Mouse (Mus musculus) midbrain, embryonic 15.5 days (tissue): Measurements from ENCODE around the gene Matk. TPM values are rescaled to one million over a fixed set of nuclear protein-coding genes. Genes with fewer than 3 reads are reported as not detected.
A peak's percentile ranks its signal among the peaks of the same experiment; 100 is the strongest.
"Not testable (repeated sequence)": the region's sequence is repeated elsewhere in the genome, so short reads cannot be mapped to it uniquely, and the experiment has no call there.

Experiments used
- ATAC-seq: fragments of 200-750 bp; cut with Nextera tagmentation; replicated peaks from 2 replicates; pipeline ENCODE4 v1.8.0; 2017; ENCODE audit warnings: moderate TSS enrichment
- H3K27ac ChIP-seq: fragments of 300-500 bp; sonication (generic); 2 replicates; pipeline ENCODE4 v1.5.1; 2015; ENCODE audit warnings: mild to moderate bottlenecking, inconsistent platforms
- H3K27me3 ChIP-seq: fragments of 300-500 bp; sonication (generic); replicated peaks from 2 replicates; pipeline ENCODE4 v1.6.1; 2015; ENCODE audit warnings: inconsistent platforms
- H3K36me3 ChIP-seq: fragments of 300-500 bp; sonication (generic); replicated peaks from 2 replicates; pipeline ENCODE4 v1.6.1; 2015; ENCODE audit warnings: inconsistent platforms
- H3K4me1 ChIP-seq: fragments of 300-500 bp; sonication (generic); 2 replicates; pipeline ENCODE4 v1.6.1; 2015; ENCODE audit warnings: inconsistent platforms
- H3K4me2 ChIP-seq: fragments of 300-500 bp; sonication (generic); 2 replicates; pipeline ENCODE4 v1.6.1; 2015; ENCODE audit warnings: inconsistent platforms, mild to moderate bottlenecking, moderate library complexity
- H3K4me3 ChIP-seq: fragments of 300-500 bp; sonication (generic); 2 replicates; pipeline ENCODE4 v1.5.1; 2015; ENCODE audit warnings: mild to moderate bottlenecking, inconsistent platforms
- H3K9ac ChIP-seq: fragments of 300-500 bp; sonication (generic); 2 replicates; pipeline ENCODE4 v1.6.1; 2015; ENCODE audit warnings: mild to moderate bottlenecking, inconsistent platforms
- H3K9me3 ChIP-seq: fragments of 300-500 bp; sonication (generic); 2 replicates; pipeline ENCODE4 v1.6.1; 2016; ENCODE audit warnings: inconsistent platforms
- WGBS: fragments of 180-500 bp; shearing (Covaris S2); methylation state at CpG from one replicate; pipeline ENCODE4 v1.1.7; 2015; ENCODE audit warnings: mixed read lengths; 5-methylcytosine and 5-hydroxymethylcytosine counted together
- polyA plus RNA-seq: library from polyadenylated mRNA; unstranded; fragments of >200 nt; fragmentation: Nextera tagmentation; extraction: Ambion mirVana; gene quantifications from 2 replicates; pipeline ENCODE4 v1.2.1, GENCODE M21; 2015

The Matk gene
- 37.2 and 40.1 TPM in 2 replicates for polyA plus RNA-seq

GRCm38 (mm10) chr10:81252424-81253419, at the start of gene Matk:
Matk (plus strand) TSS chr10:81252935.
- H3K4me2 ChIP-seq: peak within 1 kb of the TSS; percentile 66
- peak within 1 kb of the TSS; percentile 67 for H3K27ac ChIP-seq
- H3K27me3 ChIP-seq: peaks cover 34% of the 10 kb centered on the region
- H3K4me1 ChIP-seq: peaks cover 26% of the 10 kb centered on the region
- peak within 1 kb of the TSS; percentile 44 for H3K9ac ChIP-seq
- peak within 1 kb of the TSS; percentile 38 for H3K4me3 ChIP-seq
- no peaks in the 10 kb centered on the region for H3K36me3 ChIP-seq
- no peaks in the 10 kb centered on the region for H3K9me3 ChIP-seq
- ATAC-seq: peak; percentile 86
- WGBS: 8% methylated on average over 44 of the region's 44 CpGs

- no peak overlapping the region for H3K9ac ChIP-seq
- peak; percentile 29; the same call in 1 of the 2 replicates for ATAC-seq
- WGBS: 71% methylated on average over 8 of the region's 8 CpGs
Measured at GRCm38 (mm10) chr10:81202978-81203720, 49.6 kb upstream of the Matk start.

GRCm38 (mm10) chr10:81204137-81204536, 48.6 kb upstream of the Matk start:
- no peak overlapping the region for H3K4me2 ChIP-seq
- 0 out of 2 replicates have a peak, but pooled peaks have one; percentile 1 for ATAC-seq

More at GRCm38 (mm10) chr10:81202978-81203720, 49.6 kb upstream of the Matk start:
- Histone ChIP-seq H3K4me3 (no peak overlapping the region), H3K9me3 (no peaks in the 10 kb centered on the region), H3K27ac (no peak overlapping the region), H3K27me3 (no peaks in the 10 kb centered on the region), H3K4me1 (no peaks in the 10 kb centered on the region), H3K4me2 (no peak overlapping the region), H3K36me3 (peaks cover 18% of the 10 kb centered on the region)

GRCm38 (mm10) chr10:81210154-81210553, 42.6 kb upstream of the Matk start:
- ATAC-seq: no peak
- WGBS: 98% methylated on average over 5 of the region's 5 CpGs
- no peak overlapping the region for H3K9ac ChIP-seq

More at GRCm38 (mm10) chr10:81204137-81204536, 48.6 kb upstream of the Matk start:
- peaks cover 26% of the 10 kb centered on the region for H3K36me3 ChIP-seq
- no peaks in the 10 kb centered on the region for H3K4me1 ChIP-seq
- WGBS: 64% methylated on average over 4 of the region's 4 CpGs
- no peak overlapping the region for H3K4me3 ChIP-seq
- H3K9ac ChIP-seq: no peak overlapping the region
- H3K27me3 ChIP-seq: no peaks in the 10 kb centered on the region
- H3K27ac ChIP-seq: 0 out of 2 replicates have a peak overlapping the region, but pooled peaks have one; percentile 27
- H3K9me3 ChIP-seq: no peaks in the 10 kb centered on the region

GRCm38 (mm10) chr10:81216260-81216659, 36.5 kb upstream of the Matk start:
- no peaks in the 10 kb centered on the region for H3K4me1 ChIP-seq
- H3K36me3 ChIP-seq: peaks cover 57% of the 10 kb centered on the region
- no peak overlapping the region for H3K4me2 ChIP-seq
- H3K27me3 ChIP-seq: no peaks in the 10 kb centered on the region
- H3K9ac ChIP-seq: no peak overlapping the region
- H3K27ac ChIP-seq: no peak overlapping the region
- no peak for ATAC-seq
- no peak overlapping the region for H3K4me3 ChIP-seq
- H3K9me3 ChIP-seq: no peaks in the 10 kb centered on the region
- WGBS: 95% methylated on average over 6 of the region's 6 CpGs

More at GRCm38 (mm10) chr10:81210154-81210553, 42.6 kb upstream of the Matk start:
- Histone ChIP-seq H3K36me3 (peaks cover 79% of the 10 kb centered on the region), H3K4me1 (no peaks in the 10 kb centered on the region), H3K4me2 (no peak overlapping the region), H3K27ac (no peak overlapping the region), H3K27me3 (no peaks in the 10 kb centered on the region), H3K9me3 (no peaks in the 10 kb centered on the region), H3K4me3 (no peak overlapping the region)

- Histone ChIP-seq H3K36me3 (peaks cover 57% of the 10 kb centered on the region), H3K9me3 (no peaks in the 10 kb centered on the region), H3K27ac (no peak overlapping the region), H3K27me3 (no peaks in the 10 kb centered on the region), H3K9ac (no peak overlapping the region), H3K4me2 (no peak overlapping the region), H3K4me3 (no peak overlapping the region), H3K4me1 (no peaks in the 10 kb centered on the region)
- no peak for ATAC-seq
- WGBS: 92% methylated on average over 6 of the region's 6 CpGs
Measured at GRCm38 (mm10) chr10:81216810-81217209, 35.9 kb upstream of the Matk start.

- H3K36me3 ChIP-seq: peaks cover 57% of the 10 kb centered on the region
- not testable (repeated sequence) for H3K27me3 ChIP-seq, H3K27ac ChIP-seq, H3K4me3 ChIP-seq, H3K4me2 ChIP-seq, H3K4me1 ChIP-seq, ATAC-seq, H3K9me3 ChIP-seq, H3K9ac ChIP-seq
- whole genome bisulfite sequencing: 22% methylated on average over 1 of the region's 1 CpGs
Measured at GRCm38 (mm10) chr10:81217267-81217666, 35.5 kb upstream of the Matk start.

GRCm38 (mm10) chr10:81217964-81218363, 34.8 kb upstream of the Matk start:
- Histone ChIP-seq H3K9ac (no peak overlapping the region), H3K27me3 (no peaks in the 10 kb centered on the region), H3K4me1 (no peaks in the 10 kb centered on the region), H3K4me3 (no peak overlapping the region), H3K27ac (no peak overlapping the region), H3K9me3 (no peaks in the 10 kb centered on the region), H3K4me2 (no peak overlapping the region), H3K36me3 (peaks cover 51% of the 10 kb centered on the region)
- ATAC-seq: no peak
- WGBS: 41% methylated on average over 7 of the region's 7 CpGs

DNA sequence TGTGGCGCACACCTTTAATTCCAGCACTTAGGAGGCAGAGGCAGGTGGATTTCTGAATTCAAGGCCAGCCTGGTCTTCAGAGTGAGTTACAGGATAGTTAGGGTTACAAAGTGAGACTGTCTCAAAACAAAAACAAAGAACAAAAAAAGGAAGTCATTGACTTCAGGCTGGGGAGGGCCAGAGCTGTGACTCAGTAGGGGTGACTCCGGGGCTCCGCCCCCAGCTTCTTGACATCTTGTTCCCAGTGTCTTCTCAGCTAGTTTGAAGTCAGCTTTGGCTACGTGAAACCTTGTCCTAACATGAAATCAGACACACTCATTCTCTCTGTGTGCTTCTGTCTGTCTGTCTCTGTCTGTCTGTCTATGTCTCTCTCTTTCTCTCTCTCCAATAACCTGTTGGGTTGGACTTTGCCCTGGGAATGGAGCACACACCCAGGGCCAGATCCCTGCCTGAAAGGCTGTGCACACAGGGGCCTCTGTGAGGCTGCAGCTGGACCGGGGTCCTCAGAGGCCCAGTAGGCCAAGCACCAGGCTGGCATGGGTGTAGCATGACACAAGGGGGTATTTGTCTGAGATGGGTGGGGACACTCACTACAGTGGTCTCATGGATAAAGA, 31.2 kb upstream of the Matk start:
- Histone ChIP-seq H3K36me3 (peaks cover 42% of the 10 kb centered on the region), H3K9me3 (no peaks in the 10 kb centered on the region), H3K4me1 (0 out of 2 replicates have a peak, but pooled peaks cover under 1% of the 10 kb centered on the region), H3K27me3 (no peaks in the 10 kb centered on the region), H3K9ac (no peak overlapping the region), H3K27ac (no peak overlapping the region), H3K4me2 (no peak overlapping the region), H3K4me3 (no peak overlapping the region)
- no peak for ATAC-seq
- 86% methylated on average over 5 of the region's 5 CpGs for WGBS

GRCm38 (mm10) chr10:81223731-81224130, 29.0 kb upstream of the Matk start:
- not testable (repeated sequence) for H3K27ac ChIP-seq, ATAC-seq, H3K27me3 ChIP-seq, H3K9ac ChIP-seq, H3K4me3 ChIP-seq, H3K4me2 ChIP-seq, H3K9me3 ChIP-seq
- H3K36me3 ChIP-seq: peaks cover 30% of the 10 kb centered on the region
- WGBS: 68% methylated on average over 2 of the region's 2 CpGs
- H3K4me1 ChIP-seq: peaks cover 18% of the 10 kb centered on the region

GRCm38 (mm10) chr10:81229735-81230437, 22.8 kb upstream of the Matk start:
- peak overlapping the region; percentile 96 for H3K27ac ChIP-seq
- peak; percentile 24 for ATAC-seq
- WGBS: 6% methylated on average over 20 of the region's 20 CpGs

More at GRCm38 (mm10) chr10:81229735-81230437, 22.8 kb upstream of the Matk start:
- peak overlapping the region; percentile 100 for H3K9ac ChIP-seq
- peak overlapping the region; percentile 75 for H3K4me2 ChIP-seq
- H3K4me1 ChIP-seq: peaks cover 57% of the 10 kb centered on the region
- H3K27me3 ChIP-seq: no peaks in the 10 kb centered on the region
- H3K9me3 ChIP-seq: no peaks in the 10 kb centered on the region
- H3K36me3 ChIP-seq: no peaks in the 10 kb centered on the region; the same call in 1 of the 2 replicates
- H3K4me3 ChIP-seq: peak overlapping the region; percentile 93
